Mouse (Mus musculus) thymus, postnatal 25 days (tissue): ENCODE measurements around the gene H2-M10.6.
A peak's percentile ranks its signal among the peaks of the same experiment; 100 is the strongest.
"Not testable (repeated sequence)": the region's sequence is repeated elsewhere in the genome, so short reads cannot be mapped to it uniquely, and the experiment has no call there.

ENCODE experiments used
- DNase-seq: peaks from one replicate; pipeline ENCODE4 v3.0.0; 2022

The H2-M10.6 gene

GRCm38 (mm10) chr17:36811871-36812270, at the start of gene H2-M10.6:
TSS of gene H2-M10.6 (plus strand) at chr17:36812171.
- no peak for DNase-seq

GRCm38 (mm10) chr17:36763816-36764215, 48.2 kb upstream of the H2-M10.6 start:
- no peak for DNase-seq

GRCm38 (mm10) chr17:36764244-36764643, 47.7 kb upstream of the H2-M10.6 start:
- peak; percentile 37 for DNase-seq

GRCm38 (mm10) chr17:36765403-36765802, 46.6 kb upstream of the H2-M10.6 start:
- DNase-seq = not testable (repeated sequence)

- not testable (repeated sequence) for DNase-seq
Observed at GRCm38 (mm10) chr17:36772610-36773009, 39.4 kb upstream of the H2-M10.6 start, which contains the start of gene H2-M10.5. TSS of gene H2-M10.5 (plus strand) at chr17:36772910.

GRCm38 (mm10) chr17:36781533-36781932, 30.4 kb upstream of the H2-M10.6 start:
- no peak for DNase-seq

GRCm38 (mm10) chr17:36786483-36786886, 25.5 kb upstream of the H2-M10.6 start:
- DNase-seq = peak; percentile 37

- DNase-seq = no peak
Observed at GRCm38 (mm10) chr17:36788351-36788750, 23.6 kb upstream of the H2-M10.6 start.

GRCm38 (mm10) chr17:36788801-36789200, 23.2 kb upstream of the H2-M10.6 start:
- peak; percentile 68 for DNase-seq

- no peak for DNase-seq
Observed at GRCm38 (mm10) chr17:36799493-36799892, 12.5 kb upstream of the H2-M10.6 start.

- DNase-seq = not testable (repeated sequence)
Observed at GRCm38 (mm10) chr17:36799921-36800462, 12.0 kb upstream of the H2-M10.6 start.

- peak; percentile 65 for DNase-seq
Observed at GRCm38 (mm10) chr17:36824005-36824404, 12.0 kb downstream of the H2-M10.6 start.

GRCm38 (mm10) chr17:36825525-36825924, 13.6 kb downstream of the H2-M10.6 start:
- peak; percentile 10 for DNase-seq

- peak; percentile 82 for DNase-seq
Observed at GRCm38 (mm10) chr17:36826002-36826401, 14.0 kb downstream of the H2-M10.6 start.

GRCm38 (mm10) chr17:36828488-36828887, 16.5 kb downstream of the H2-M10.6 start:
- DNase-seq = no peak

GRCm38 (mm10) chr17:36830470-36830869, 18.5 kb downstream of the H2-M10.6 start:
- no peak for DNase-seq

GRCm38 (mm10) chr17:36832694-36833093, 20.7 kb downstream of the H2-M10.6 start:
- no peak for DNase-seq

- DNase-seq = peak; percentile 67
Observed at GRCm38 (mm10) chr17:36835591-36836426, 23.8 kb downstream of the H2-M10.6 start.

GRCm38 (mm10) chr17:36836427-36836812, 24.4 kb downstream of the H2-M10.6 start:
- DNase-seq = no peak

- peak; percentile 97 for DNase-seq
Observed at GRCm38 (mm10) chr17:36836874-36837647, 25.1 kb downstream of the H2-M10.6 start, which contains the start of gene Trim26. TSS of gene Trim26 (plus strand) at chr17:36837134.

GRCm38 (mm10) chr17:36839001-36839400, 27.0 kb downstream of the H2-M10.6 start:
- DNase-seq = no peak

- DNase-seq = peak; percentile 36
Observed at GRCm38 (mm10) chr17:36839931-36840330, 28.0 kb downstream of the H2-M10.6 start.

- no peak for DNase-seq
Observed at GRCm38 (mm10) chr17:36840961-36841445, 29.0 kb downstream of the H2-M10.6 start.
